Mouse (Mus musculus): ENCODE data around the gene Ppp1r9a. TPM values are rescaled to one million over a fixed set of nuclear protein-coding genes. Genes with fewer than 3 reads are reported as not detected.

Gene Ppp1r9a
- polyA plus RNA-seq, 1 experiment from 2014 or later: 49.3 TPM

GRCm38 (mm10) chr6:5052309-5052708 is 149.6 kb downstream of the Ppp1r9a start:
- H3K27me3 ChIP-seq (ENCODE audit: control insufficient read depth, insufficient read depth, low read length): no peaks in the 10 kb centered on the region
- H3K4me2 ChIP-seq (ENCODE audit: low read length): no peak overlapping the region
- WGBS: 85% methylated on average over 2 of the region's 2 CpGs
- no peaks in the 10 kb centered on the region for H3K9me3 ChIP-seq (ENCODE audit: control insufficient read depth, low read length)
- no peak overlapping the region for H3K9ac ChIP-seq (replicated peaks; ENCODE audit: low read length)
- H3K36me3 ChIP-seq (ENCODE audit: control insufficient read depth, insufficient read depth, low read length): no peaks in the 10 kb centered on the region
- DNase-seq (no peak), ATAC-seq (ENCODE audit: low FRiP score, low TSS enrichment) (no peak)
- H3K4me3 ChIP-seq (replicated peaks; ENCODE audit: low read depth, low read length): no peak overlapping the region
- H3K27ac ChIP-seq (replicated peaks; ENCODE audit: low read depth, low read length): no peak overlapping the region
- H3K4me1 ChIP-seq (ENCODE audit: control insufficient read depth, insufficient read depth, low read length): no peaks in the 10 kb centered on the region

GRCm38 (mm10) chr6:5054446-5055095 is 151.9 kb downstream of the Ppp1r9a start:
- no peaks in the 10 kb centered on the region for H3K4me1 ChIP-seq (ENCODE audit: control insufficient read depth, insufficient read depth, low read length)
- no peaks in the 10 kb centered on the region for H3K36me3 ChIP-seq (ENCODE audit: control insufficient read depth, insufficient read depth, low read length)
- H3K9ac ChIP-seq (replicated peaks; ENCODE audit: low read length): no peak overlapping the region
- H3K9me3 ChIP-seq (ENCODE audit: control insufficient read depth, low read length): no peaks in the 10 kb centered on the region
- no peak overlapping the region for H3K27ac ChIP-seq (replicated peaks; ENCODE audit: low read depth, low read length)
- no peaks in the 10 kb centered on the region for H3K27me3 ChIP-seq (ENCODE audit: control insufficient read depth, insufficient read depth, low read length)
- H3K4me3 ChIP-seq (replicated peaks; ENCODE audit: low read depth, low read length): no peak overlapping the region
- ATAC-seq (ENCODE audit: low FRiP score, low TSS enrichment): no peak
- 93% methylated on average over 4 of the region's 4 CpGs for whole genome bisulfite sequencing
- H3K4me2 ChIP-seq (ENCODE audit: low read length): no peak overlapping the region
- no peak for DNase-seq

GRCm38 (mm10) chr6:5074736-5075135 is 172.0 kb downstream of the Ppp1r9a start:
- Histone ChIP-seq H3K4me3 (replicated peaks; ENCODE audit: low read depth, low read length) (no peak overlapping the region), H3K4me2 (ENCODE audit: low read length) (no peak overlapping the region), H3K4me1 (ENCODE audit: control insufficient read depth, insufficient read depth, low read length) (no peaks in the 10 kb centered on the region), H3K36me3 (ENCODE audit: control insufficient read depth, insufficient read depth, low read length) (no peaks in the 10 kb centered on the region), H3K27ac (replicated peaks; ENCODE audit: low read depth, low read length) (no peak overlapping the region), H3K9me3 (ENCODE audit: control insufficient read depth, low read length) (no peaks in the 10 kb centered on the region), H3K9ac (replicated peaks; ENCODE audit: low read length) (no peak overlapping the region), H3K27me3 (ENCODE audit: control insufficient read depth, insufficient read depth, low read length) (no peaks in the 10 kb centered on the region)
- DNase-seq (no peak), ATAC-seq (ENCODE audit: low FRiP score, low TSS enrichment) (no peak)
- WGBS: 64% methylated on average over 3 of the region's 3 CpGs

GRCm38 (mm10) chr6:5075680-5076079 is 173.0 kb downstream of the Ppp1r9a start:
- DNase-seq (no peak), ATAC-seq (ENCODE audit: low FRiP score, low TSS enrichment) (no peak)
- Histone ChIP-seq H3K4me1 (ENCODE audit: control insufficient read depth, insufficient read depth, low read length) (peaks cover 5% of the 10 kb centered on the region; the same call in 1 of the 2 replicates), H3K9me3 (ENCODE audit: control insufficient read depth, low read length) (no peaks in the 10 kb centered on the region), H3K27me3 (ENCODE audit: control insufficient read depth, insufficient read depth, low read length) (no peaks in the 10 kb centered on the region), H3K4me3 (replicated peaks; ENCODE audit: low read depth, low read length) (no peak overlapping the region), H3K36me3 (ENCODE audit: control insufficient read depth, insufficient read depth, low read length) (no peaks in the 10 kb centered on the region), H3K9ac (replicated peaks; ENCODE audit: low read length) (no peak overlapping the region), H3K4me2 (ENCODE audit: low read length) (no peak overlapping the region), H3K27ac (replicated peaks; ENCODE audit: low read depth, low read length) (no peak overlapping the region)
- 92% methylated on average over 7 of the region's 7 CpGs for WGBS

GRCm38 (mm10) chr6:5078009-5078408 is 175.3 kb downstream of the Ppp1r9a start:
- DNase-seq (no peak), ATAC-seq (ENCODE audit: low FRiP score, low TSS enrichment) (no peak)
- no peak overlapping the region for H3K9ac ChIP-seq (replicated peaks; ENCODE audit: low read length)
- WGBS: 86% methylated on average over 2 of the region's 2 CpGs
- no peaks in the 10 kb centered on the region for H3K27me3 ChIP-seq (ENCODE audit: control insufficient read depth, insufficient read depth, low read length)
- no peaks in the 10 kb centered on the region for H3K9me3 ChIP-seq (ENCODE audit: control insufficient read depth, low read length)
- H3K4me2 ChIP-seq (ENCODE audit: low read length): no peak overlapping the region
- H3K36me3 ChIP-seq (ENCODE audit: control insufficient read depth, insufficient read depth, low read length): no peaks in the 10 kb centered on the region
- no peak overlapping the region for H3K27ac ChIP-seq (replicated peaks; ENCODE audit: low read depth, low read length)
- peaks cover 8% of the 10 kb centered on the region; the same call in 1 of the 2 replicates for H3K4me1 ChIP-seq (ENCODE audit: control insufficient read depth, insufficient read depth, low read length)
- H3K4me3 ChIP-seq (replicated peaks; ENCODE audit: low read depth, low read length): no peak overlapping the region

- no peaks in the 10 kb centered on the region for H3K9me3 ChIP-seq (ENCODE audit: control insufficient read depth, low read length)
- no peak for ATAC-seq (ENCODE audit: low FRiP score, low TSS enrichment)
- H3K4me3 ChIP-seq (replicated peaks; ENCODE audit: low read depth, low read length): no peak overlapping the region
- no peaks in the 10 kb centered on the region for H3K27me3 ChIP-seq (ENCODE audit: control insufficient read depth, insufficient read depth, low read length)
- H3K4me1 ChIP-seq (ENCODE audit: control insufficient read depth, insufficient read depth, low read length): peaks cover 8% of the 10 kb centered on the region; the same call in 1 of the 2 replicates
- WGBS: 100% methylated on average over 1 of the region's 1 CpGs
- no peak for DNase-seq
- no peak overlapping the region for H3K4me2 ChIP-seq (ENCODE audit: low read length)
- H3K9ac ChIP-seq (replicated peaks; ENCODE audit: low read length): no peak overlapping the region
- H3K36me3 ChIP-seq (ENCODE audit: control insufficient read depth, insufficient read depth, low read length): no peaks in the 10 kb centered on the region
- H3K27ac ChIP-seq (replicated peaks; ENCODE audit: low read depth, low read length): no peak overlapping the region
Measured at GRCm38 (mm10) chr6:5079108-5079507, 176.4 kb downstream of the Ppp1r9a start.

GRCm38 (mm10) chr6:5080094-5080493 is 177.4 kb downstream of the Ppp1r9a start:
- no peak overlapping the region for H3K27ac ChIP-seq (replicated peaks; ENCODE audit: low read depth, low read length)
- WGBS: 11% methylated on average over 5 of the region's 5 CpGs
- no peak overlapping the region for H3K4me2 ChIP-seq (ENCODE audit: low read length)
- peaks cover 8% of the 10 kb centered on the region; the same call in 1 of the 2 replicates for H3K4me1 ChIP-seq (ENCODE audit: control insufficient read depth, insufficient read depth, low read length)
- DNase-seq: peak; percentile 31
- H3K9ac ChIP-seq (replicated peaks; ENCODE audit: low read length): no peak overlapping the region
- no peak for ATAC-seq (ENCODE audit: low FRiP score, low TSS enrichment)
- no peaks in the 10 kb centered on the region for H3K9me3 ChIP-seq (ENCODE audit: control insufficient read depth, low read length)
- no peaks in the 10 kb centered on the region for H3K36me3 ChIP-seq (ENCODE audit: control insufficient read depth, insufficient read depth, low read length)
- no peak overlapping the region for H3K4me3 ChIP-seq (replicated peaks; ENCODE audit: low read depth, low read length)
- H3K27me3 ChIP-seq (ENCODE audit: control insufficient read depth, insufficient read depth, low read length): no peaks in the 10 kb centered on the region

GRCm38 (mm10) chr6:5080496-5080895 is 177.8 kb downstream of the Ppp1r9a start:
- ATAC-seq (ENCODE audit: low FRiP score, low TSS enrichment): no peak
- H3K4me1 ChIP-seq (ENCODE audit: control insufficient read depth, insufficient read depth, low read length): peaks cover 8% of the 10 kb centered on the region; the same call in 1 of the 2 replicates
- 17% methylated on average over 5 of the region's 5 CpGs for WGBS
- DNase-seq: no peak
- H3K9ac ChIP-seq (replicated peaks; ENCODE audit: low read length): no peak overlapping the region
- H3K36me3 ChIP-seq (ENCODE audit: control insufficient read depth, insufficient read depth, low read length): no peaks in the 10 kb centered on the region
- H3K27me3 ChIP-seq (ENCODE audit: control insufficient read depth, insufficient read depth, low read length): no peaks in the 10 kb centered on the region
- no peak overlapping the region for H3K4me2 ChIP-seq (ENCODE audit: low read length)
- H3K27ac ChIP-seq (replicated peaks; ENCODE audit: low read depth, low read length): no peak overlapping the region
- no peak overlapping the region for H3K4me3 ChIP-seq (replicated peaks; ENCODE audit: low read depth, low read length)
- H3K9me3 ChIP-seq (ENCODE audit: control insufficient read depth, low read length): no peaks in the 10 kb centered on the region

- no peak overlapping the region for H3K4me3 ChIP-seq (replicated peaks; ENCODE audit: low read depth, low read length)
- WGBS: 57% methylated on average over 8 of the region's 8 CpGs
Measured at GRCm38 (mm10) chr6:5081099-5081498, 178.4 kb downstream of the Ppp1r9a start.

More at GRCm38 (mm10) chr6:5081099-5081498, 178.4 kb downstream of the Ppp1r9a start:
- Histone ChIP-seq H3K4me1 (ENCODE audit: control insufficient read depth, insufficient read depth, low read length) (peaks cover 8% of the 10 kb centered on the region; the same call in 1 of the 2 replicates), H3K4me2 (ENCODE audit: low read length) (no peak overlapping the region), H3K27ac (replicated peaks; ENCODE audit: low read depth, low read length) (no peak overlapping the region), H3K27me3 (ENCODE audit: control insufficient read depth, insufficient read depth, low read length) (no peaks in the 10 kb centered on the region), H3K36me3 (ENCODE audit: control insufficient read depth, insufficient read depth, low read length) (no peaks in the 10 kb centered on the region), H3K9ac (replicated peaks; ENCODE audit: low read length) (no peak overlapping the region), H3K9me3 (ENCODE audit: control insufficient read depth, low read length) (no peaks in the 10 kb centered on the region)
- ATAC-seq (ENCODE audit: low FRiP score, low TSS enrichment) (no peak), DNase-seq (peak; percentile 19)
